ENCODE assay signal across 19 mouse cellular contexts in genomic region chr17:30230428-30230827, GRCm38 (mm10).
DNase-seq lines count a peak whose midpoint lies in the region; ATAC-seq lines count a peak whose summit lies in the region.
"Had no signal": no experiment of that assay in that cellular context is flagged by ENCODE, and none has a peak within 500 bp of the region (broad histone marks: within the 10 kb centered on the region; RNA-seq: fewer than 3 reads in every experiment).

No protein-coding gene starts in this region.

- H3K9me3 ChIP-seq in kidney, embryonic 16.5 days (ENCODE audit: low read length) = no peaks in the 10 kb centered on the region
- H3K9me3 ChIP-seq in intestine, embryonic 16.5 days (ENCODE audit: control insufficient read depth, low read length) = no peaks in the 10 kb centered on the region
- H3K9me3 ChIP-seq: forebrain, embryonic 13.5 days; heart, embryonic 12.5 days; hindbrain, embryonic 15.5 days; limb, embryonic 12.5 days had no signal

- H3K4me3 ChIP-seq in kidney, embryonic 16.5 days (ENCODE audit: low read length) = no peak overlapping the region
- H3K4me3 ChIP-seq in intestine, embryonic 16.5 days (ENCODE audit: low read length) = no peak overlapping the region
- H3K4me3 ChIP-seq: forebrain, embryonic 13.5 days; heart, embryonic 12.5 days; hindbrain, embryonic 15.5 days; layer of hippocampus, adult 2 months; limb, embryonic 12.5 days had no signal

- H3K9ac ChIP-seq in kidney, embryonic 16.5 days (replicated peaks; ENCODE audit: low read length) = no peak overlapping the region
- no peak overlapping the region for H3K9ac ChIP-seq in intestine, embryonic 16.5 days (ENCODE audit: low read depth, low read length)
- H3K9ac ChIP-seq: forebrain, embryonic 13.5 days; heart, embryonic 12.5 days; hindbrain, embryonic 15.5 days; limb, embryonic 12.5 days; liver, embryonic 14.5 days had no signal

- H3K27me3 ChIP-seq in kidney, embryonic 16.5 days (ENCODE audit: insufficient read depth, low read length) = no peaks in the 10 kb centered on the region
- no peaks in the 10 kb centered on the region for H3K27me3 ChIP-seq in intestine, embryonic 16.5 days (replicated peaks; ENCODE audit: control insufficient read depth, insufficient read depth, low read length)
- H3K27me3 ChIP-seq: forebrain, embryonic 13.5 days; heart, embryonic 12.5 days; hindbrain, embryonic 15.5 days; limb, embryonic 12.5 days had no signal

- H3K4me1 ChIP-seq in kidney, embryonic 16.5 days (ENCODE audit: insufficient read depth, low read length) = peaks cover 34% of the 10 kb centered on the region
- peaks cover 18% of the 10 kb centered on the region for H3K4me1 ChIP-seq in intestine, embryonic 16.5 days (ENCODE audit: control insufficient read depth, insufficient read depth, low read length)

- 49% methylated on average over 4 of the region's 4 CpGs for WGBS in kidney, embryonic 16.5 days
- WGBS in intestine, embryonic 16.5 days = 73% methylated on average over 4 of the region's 4 CpGs

- H3K4me2 ChIP-seq in kidney, embryonic 16.5 days (replicated peaks; ENCODE audit: low read depth, low read length) = no peak overlapping the region
- H3K4me2 ChIP-seq in intestine, embryonic 16.5 days (ENCODE audit: low read depth, low read length) = no peak overlapping the region
- H3K4me2 ChIP-seq: forebrain, embryonic 13.5 days; heart, embryonic 12.5 days; hindbrain, embryonic 15.5 days; limb, embryonic 12.5 days had no signal

- peak; percentile 78 for ATAC-seq in kidney, embryonic 16.5 days (ENCODE audit: low FRiP score, low TSS enrichment)
- peak; percentile 40; the same call in 1 of the 2 replicates for ATAC-seq in intestine, embryonic 16.5 days
- no peak for ATAC-seq in granulocyte monocyte progenitor cell, adult 5-6 weeks (replicated peaks; ENCODE audit: poor library complexity, severe bottlenecking)
- ATAC-seq: activated CD4-positive, CD25-positive, alpha-beta regulatory T cell, adult 4 months; forebrain, embryonic 13.5 days had no signal

- DNase-seq in heart, adult 9 months (ENCODE audit: low spot score in 2 of 2) = peak; percentile 29 to 48
- DNase-seq in heart, postnatal 25 days (ENCODE audit: low spot score) = no peak
- DNase-seq in kidney, adult 9 months = no peak
- DNase-seq in lung, postnatal 14 days = peak; percentile 57
- DNase-seq: adrenal gland, postnatal 25 days; cerebellum, adult 9-10 months; embryo, embryonic 11 days; retina, postnatal 1 day; thymus, postnatal 25 days had no signal

- no peaks in the 10 kb centered on the region for H3K36me3 ChIP-seq in kidney, embryonic 16.5 days (ENCODE audit: insufficient read depth, low read length)
- no peaks in the 10 kb centered on the region for H3K36me3 ChIP-seq in intestine, embryonic 16.5 days (ENCODE audit: control insufficient read depth, insufficient read depth, low read length)
- H3K36me3 ChIP-seq: hindbrain, embryonic 15.5 days; limb, embryonic 12.5 days had no signal

- intact Hi-C loops in heart, postnatal 25 days (cut with DNase I) = no loop called here

- no peak overlapping the region for H3K27ac ChIP-seq in kidney, embryonic 16.5 days (ENCODE audit: low read length)
- H3K27ac ChIP-seq in intestine, embryonic 16.5 days (ENCODE audit: low read length) = peak overlapping the region; percentile 25; the same call in 1 of the 2 replicates
- H3K27ac ChIP-seq: limb, embryonic 12.5 days; liver, embryonic 14.5 days had no signal

Comparison
In these comparisons a context has a peak if more than half of its experiments do, and no peak if none do; other contexts are left out.
1. DNase-seq: peak in heart, adult 9 months (2 of 2) and lung, postnatal 14 days (single experiment); none in heart, postnatal 25 days (single experiment) and kidney, adult 9 months (single experiment).